Mouse (Mus musculus) layer of hippocampus, postnatal 14 days (tissue): ENCODE measurements around the gene Olfr889. TPM values are rescaled to one million over a fixed set of nuclear protein-coding genes. Genes with fewer than 3 reads are reported as not detected.
"Not testable (repeated sequence)": the region's sequence is repeated elsewhere in the genome, so short reads cannot be mapped to it uniquely, and the experiment has no call there.

Experiments
- DNase-seq, 2 experiments: peaks; one replicate each; pipeline ENCODE4 v3.0.0; 2021 to 2022; ENCODE audit warnings: low spot score in 2 of 2, mixed read lengths in 1 of 2
- long read RNA-seq, 2 experiments: library from polyadenylated mRNA; stranded (forward); transcript quantifications; one replicate each; pipeline ENCODE4 v2.0.0; 2021
- total RNA-seq, 2 experiments: library from RNA; stranded (reverse); gene quantifications; 2 replicates each; pipeline ENCODE4 v1.2.3; 2021

Gene Olfr889
- not detected for total RNA-seq
- long read RNA-seq, experiment 1 = 0 reads
- long read RNA-seq, experiment 2 = 0 reads

GRCm38 (mm10) chr9:38114898-38115297 lies at the start of gene Olfr889:
Olfr889 (plus strand) TSS chr9:38115198.
- no peak for DNase-seq

GRCm38 (mm10) chr9:38083772-38084171 lies 31.2 kb upstream of the Olfr889 start, which contains the start of gene Olfr887:
Olfr887 (plus strand) TSS chr9:38084072.
- no peak for DNase-seq

GRCm38 (mm10) chr9:38107828-38108227 lies 7.2 kb upstream of the Olfr889 start, which contains the start of gene Olfr888:
Olfr888 (plus strand) TSS chr9:38108128.
- DNase-seq = no peak

GRCm38 (mm10) chr9:38142217-38142616 lies 27.2 kb downstream of the Olfr889 start, which contains the start of gene Olfr890:
Olfr890 (plus strand) TSS chr9:38142517.
- no peak for DNase-seq

- DNase-seq = not testable (repeated sequence)
These were observed 53.3 kb downstream of the Olfr889 start for GRCm38 (mm10) chr9:38168341-38168740.

Other genes starting within 250 kb of the Olfr889 start
- not detected for gene Olfr145, start 218.5 kb upstream of the Olfr889 start, total RNA-seq
- not detected for gene Olfr878, start 197.4 kb upstream of the Olfr889 start, total RNA-seq
- gene Olfr881, start 123.4 kb upstream of the Olfr889 start, total RNA-seq = not detected
- gene Olfr883, start 89.4 kb upstream of the Olfr889 start, total RNA-seq = not detected
- not detected for gene Olfr884, start 68.6 kb upstream of the Olfr889 start, total RNA-seq
- not detected for gene Olfr885, start 53.9 kb upstream of the Olfr889 start, total RNA-seq
- gene Olfr887, start 31.1 kb upstream of the Olfr889 start, total RNA-seq = not detected
- not detected for gene Olfr888, start 7.1 kb upstream of the Olfr889 start, total RNA-seq
- gene Olfr890, start 27.3 kb downstream of the Olfr889 start, total RNA-seq = not detected
- gene Olfr891, start 65.6 kb downstream of the Olfr889 start, total RNA-seq = not detected
- not detected for gene Olfr893, start 93.2 kb downstream of the Olfr889 start, total RNA-seq
- not detected for gene Olfr894, start 102.9 kb downstream of the Olfr889 start, total RNA-seq
- not detected for gene Olfr143, start 137.6 kb downstream of the Olfr889 start, total RNA-seq
- gene Olfr895, start 152.7 kb downstream of the Olfr889 start, total RNA-seq = not detected
- gene Olfr896-ps1, start 175.9 kb downstream of the Olfr889 start, total RNA-seq = not detected
- gene Olfr25, start 213.9 kb downstream of the Olfr889 start, total RNA-seq = not detected
- not detected for gene Olfr898, start 233.2 kb downstream of the Olfr889 start, total RNA-seq